Mouse (Mus musculus) erythroid progenitor cell, adult 5-6 weeks (primary cell): ENCODE data around the gene Yipf2. TPM values are rescaled to one million over a fixed set of nuclear protein-coding genes. Genes with fewer than 3 reads are reported as not detected.
"Not testable (repeated sequence)": the region's sequence is repeated elsewhere in the genome, so short reads cannot be mapped to it uniquely, and the experiment has no call there.

ENCODE experiments used
- ATAC-seq: replicated peaks from 2 replicates; pipeline ENCODE4 v1.8.0; 2016; ENCODE audit warnings: moderate number of reproducible peaks, mild to moderate bottlenecking, moderate TSS enrichment, inconsistent platforms; ENCODE audit not compliant: poor library complexity, low FRiP score, severe bottlenecking
- total RNA-seq, 2 experiments: library from RNA; stranded (forward) in 1 of 2; stranded (reverse) in 1 of 2; fragments of 150-400 nt in 1 of 2; fragments of 186-747, 209-891 nt in 1 of 2; gene quantifications; 2 replicates each; pipeline versions ENCODE4 v1.2.3 to v1.2.4; 2015 to 2017; ENCODE audit warnings: low replicate concordance in 2 of 2

Yipf2 gene
- total RNA-seq, 2 experiments from 2014 or later: 1.5 to 1.7 TPM

DNA sequence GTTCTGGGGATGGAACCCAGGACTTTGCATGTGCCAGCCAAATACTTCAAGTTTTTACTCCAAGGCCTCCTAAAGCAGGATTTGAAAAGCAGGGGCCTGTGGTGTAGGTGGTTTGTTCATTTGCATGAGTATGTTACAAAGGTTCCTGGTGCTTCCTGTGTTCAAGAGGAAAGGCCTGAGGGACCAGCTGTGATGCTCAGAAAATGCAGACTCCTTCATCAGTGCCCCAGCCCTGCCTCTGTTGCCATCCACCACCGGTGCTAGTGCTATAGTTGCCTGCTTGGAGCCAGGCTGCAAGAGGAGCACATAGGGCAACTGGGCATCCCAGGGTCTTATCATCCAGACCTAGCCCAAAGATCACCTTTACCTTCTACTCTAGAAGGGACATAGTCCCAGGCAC is 26.1 kb downstream of the Yipf2 start:
- no peak for ATAC-seq

DNA sequence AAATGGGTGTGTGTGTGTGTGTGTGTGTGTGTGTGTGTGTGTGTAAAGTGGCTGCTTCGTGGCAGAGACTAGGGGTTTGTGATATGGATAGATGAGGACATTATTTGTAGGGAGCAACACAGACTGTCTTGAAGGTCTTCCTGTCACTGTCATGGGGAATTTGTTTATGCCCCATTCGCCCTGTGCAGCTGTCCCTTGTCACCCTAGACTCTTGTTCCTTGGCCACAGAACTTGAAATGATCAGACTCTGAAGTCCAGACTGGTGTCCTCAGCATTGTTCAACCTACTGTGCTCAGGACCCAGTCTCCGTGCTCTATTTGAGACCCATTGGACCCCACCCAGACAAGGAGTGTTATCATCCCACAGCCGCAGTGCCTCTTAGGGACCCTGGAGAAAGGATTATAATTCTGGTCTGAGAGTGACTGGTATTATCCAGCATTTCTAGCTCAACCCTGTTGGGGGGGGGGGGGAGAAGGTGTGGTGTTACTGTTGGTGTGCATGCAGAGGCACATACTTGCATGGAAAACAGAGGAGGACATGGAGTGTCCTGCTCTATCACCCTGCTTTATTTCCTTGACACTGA is 27.5 kb downstream of the Yipf2 start:
- peak; percentile 40; the same call in 1 of the 2 replicates for ATAC-seq

DNA sequence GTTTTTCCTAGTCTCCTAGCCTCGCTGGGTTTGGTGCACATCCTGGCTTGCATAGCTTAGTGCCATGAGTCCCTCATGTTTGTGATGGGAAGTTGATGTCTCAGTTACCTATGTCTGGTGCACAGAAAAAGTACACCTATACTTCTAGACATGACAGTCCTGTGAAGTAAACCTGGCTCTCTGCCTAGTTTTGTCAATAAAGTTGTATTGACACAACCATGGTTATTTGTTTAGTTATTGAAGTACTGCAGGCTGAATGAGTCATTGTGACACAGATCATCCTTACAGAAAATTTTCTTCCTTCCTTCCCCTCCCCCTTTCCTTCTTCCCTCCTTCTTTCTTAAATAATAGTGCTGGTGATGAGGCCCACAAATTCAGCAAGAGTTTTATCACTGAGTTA is 28.2 kb downstream of the Yipf2 start:
- ATAC-seq: no peak

DNA sequence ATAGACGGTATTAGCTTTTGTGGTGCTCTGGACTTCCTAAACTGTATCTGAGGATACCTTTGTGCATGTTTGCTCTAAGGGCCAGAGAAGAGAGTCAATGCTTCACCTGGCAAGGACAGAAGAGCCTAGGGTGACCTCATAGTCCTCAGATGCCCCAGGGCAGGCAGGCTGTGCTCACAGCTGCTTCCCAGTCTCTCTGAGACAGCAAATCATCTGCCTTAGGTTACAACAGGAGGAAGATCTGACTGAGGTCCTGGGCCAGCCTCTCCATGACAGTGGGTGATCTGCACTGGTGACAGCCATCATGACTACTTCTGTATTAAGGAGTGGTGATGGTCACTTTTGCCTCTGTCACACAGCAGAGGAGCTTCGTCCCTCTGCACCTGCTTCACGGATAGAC is 33.5 kb downstream of the Yipf2 start:
- no peak for ATAC-seq

DNA sequence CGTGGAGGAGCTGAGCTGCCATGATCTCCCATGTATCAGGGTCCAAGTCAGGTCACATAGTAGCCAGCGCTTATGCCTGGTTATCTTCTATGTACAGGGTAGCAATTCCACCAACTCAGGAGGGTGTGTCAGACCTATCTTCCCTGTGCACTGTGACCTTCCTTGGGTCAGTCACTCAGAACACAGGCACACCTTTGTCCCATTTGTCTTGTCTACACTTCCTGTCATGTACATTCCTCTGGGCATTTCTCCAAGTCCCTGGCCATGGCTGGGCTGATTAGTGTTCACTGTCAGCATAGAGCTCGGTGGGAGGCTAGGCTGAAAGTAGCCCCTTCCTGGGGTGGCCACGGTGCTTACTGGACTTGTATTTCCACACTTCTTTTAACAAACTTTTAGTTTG is 34.3 kb downstream of the Yipf2 start:
- ATAC-seq: peak; percentile 88

DNA sequence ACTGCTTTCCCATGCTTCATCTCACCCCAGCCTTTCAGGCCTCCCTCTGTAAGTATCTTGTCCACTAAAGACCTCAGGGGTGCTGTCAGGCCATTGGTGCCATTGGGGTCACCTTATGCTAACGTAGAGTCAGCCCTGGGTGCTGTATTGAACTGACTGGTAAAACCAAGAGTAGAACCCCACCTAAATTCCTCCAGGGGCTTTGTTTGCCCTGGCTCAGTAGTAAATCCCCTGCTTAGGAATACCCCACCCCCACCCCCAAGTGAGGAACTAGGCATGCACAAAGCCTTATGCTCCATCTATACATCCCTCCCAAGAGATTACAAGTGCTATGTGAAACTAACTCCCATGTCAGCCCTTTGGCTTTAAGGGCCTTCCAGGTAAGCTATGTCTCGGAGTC is 35.1 kb downstream of the Yipf2 start:
- 0 out of 2 replicates have a peak, but pooled peaks have one; percentile 0 for ATAC-seq

DNA sequence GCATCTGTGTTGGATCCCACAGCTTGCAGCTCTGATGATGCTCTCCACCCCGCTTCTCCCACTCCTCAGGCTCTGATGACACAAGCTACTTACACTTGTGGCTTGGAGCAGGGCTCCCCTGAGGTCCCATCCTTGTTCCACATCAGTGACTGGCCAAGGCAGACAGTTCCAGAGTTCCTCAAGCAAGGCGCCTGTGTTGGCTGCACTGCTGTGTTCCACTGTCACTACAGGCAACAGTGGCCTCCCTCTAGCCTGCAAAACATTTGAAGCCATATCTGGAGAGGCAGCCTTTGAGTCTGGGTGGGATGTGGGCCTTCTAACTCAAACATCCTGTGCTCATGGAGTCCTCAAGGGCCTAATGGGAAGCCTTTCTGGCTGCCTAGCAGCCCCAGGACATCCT is 35.6 kb downstream of the Yipf2 start:
- ATAC-seq: no peak

DNA sequence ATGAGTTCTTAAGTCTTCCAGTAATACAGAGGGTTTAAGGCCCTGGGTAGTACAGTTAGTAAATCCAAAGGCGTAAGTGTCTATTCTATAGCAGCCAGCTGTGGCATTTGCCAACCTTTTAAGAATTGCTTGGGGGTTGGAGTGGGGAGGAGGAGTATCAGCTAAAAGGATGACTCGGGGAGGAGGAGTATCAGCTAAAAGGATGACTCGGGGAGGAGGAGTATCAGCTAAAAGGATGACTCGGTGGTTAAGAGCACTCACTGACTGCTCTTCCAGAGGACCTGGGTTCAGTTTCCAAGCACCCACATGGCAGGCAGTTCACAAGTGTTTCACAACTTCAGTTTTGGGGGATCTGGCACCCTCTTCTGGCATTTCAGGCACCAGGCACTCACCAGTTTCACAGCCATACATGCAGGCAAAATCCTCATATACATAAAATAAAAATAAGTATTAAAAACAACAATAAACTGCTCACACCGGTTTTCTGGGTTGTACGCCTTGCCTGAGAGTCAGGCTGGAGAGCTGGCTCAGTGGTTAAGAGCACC is 37.4 kb downstream of the Yipf2 start:
- peak; percentile 69 for ATAC-seq

DNA sequence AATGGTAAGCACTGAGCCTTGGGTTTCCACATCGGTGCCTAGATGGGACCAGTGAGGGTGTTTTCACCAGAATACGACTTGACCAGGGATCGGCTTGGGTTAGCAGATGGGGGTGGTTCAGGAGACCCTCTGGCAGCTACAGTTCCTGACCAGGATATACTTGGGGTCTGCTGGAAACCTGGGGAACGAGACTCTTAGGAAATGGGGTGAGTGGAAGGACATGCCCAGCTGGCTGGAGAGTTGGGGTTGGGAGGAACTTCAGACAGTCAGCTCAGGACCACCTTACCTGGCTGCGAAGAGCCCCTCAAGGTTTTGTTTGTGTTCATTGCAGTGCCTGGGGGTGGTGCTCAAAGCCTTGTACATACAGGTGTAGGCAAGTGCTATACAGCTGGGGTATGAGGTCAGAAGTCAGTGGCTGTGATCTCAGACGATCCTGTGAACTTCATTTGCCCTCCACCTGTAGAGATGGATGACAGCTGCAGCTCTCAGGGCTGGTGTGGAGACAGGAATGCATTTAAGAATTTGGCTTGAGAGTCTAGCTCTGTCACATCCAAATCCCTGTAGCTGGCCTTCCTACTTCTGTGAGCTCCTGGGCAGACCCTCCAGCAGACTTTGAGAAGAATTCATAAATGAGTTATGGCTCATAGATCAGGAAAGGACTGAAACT is 38.9 kb downstream of the Yipf2 start:
- no peak for ATAC-seq

DNA sequence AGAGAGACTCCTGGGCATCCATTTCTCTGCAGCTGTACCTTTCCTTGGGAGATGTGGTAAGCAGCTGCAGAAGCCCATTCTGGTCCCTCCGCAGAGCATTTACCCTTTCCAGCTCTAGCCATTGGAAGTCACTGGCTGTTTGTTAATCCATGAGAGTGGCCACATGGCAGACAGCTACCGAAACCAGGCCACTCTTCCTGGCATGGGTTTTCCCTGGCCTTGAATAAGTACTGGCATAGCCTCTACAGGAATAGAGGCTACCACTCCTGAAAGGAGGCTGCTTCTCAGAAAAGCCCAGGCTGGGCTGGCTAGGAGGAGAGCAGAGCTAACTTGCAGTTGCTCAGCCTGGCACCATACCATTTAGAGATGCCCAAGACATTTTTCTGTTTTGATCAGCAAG is 41.6 kb downstream of the Yipf2 start:
- ATAC-seq: no peak

DNA sequence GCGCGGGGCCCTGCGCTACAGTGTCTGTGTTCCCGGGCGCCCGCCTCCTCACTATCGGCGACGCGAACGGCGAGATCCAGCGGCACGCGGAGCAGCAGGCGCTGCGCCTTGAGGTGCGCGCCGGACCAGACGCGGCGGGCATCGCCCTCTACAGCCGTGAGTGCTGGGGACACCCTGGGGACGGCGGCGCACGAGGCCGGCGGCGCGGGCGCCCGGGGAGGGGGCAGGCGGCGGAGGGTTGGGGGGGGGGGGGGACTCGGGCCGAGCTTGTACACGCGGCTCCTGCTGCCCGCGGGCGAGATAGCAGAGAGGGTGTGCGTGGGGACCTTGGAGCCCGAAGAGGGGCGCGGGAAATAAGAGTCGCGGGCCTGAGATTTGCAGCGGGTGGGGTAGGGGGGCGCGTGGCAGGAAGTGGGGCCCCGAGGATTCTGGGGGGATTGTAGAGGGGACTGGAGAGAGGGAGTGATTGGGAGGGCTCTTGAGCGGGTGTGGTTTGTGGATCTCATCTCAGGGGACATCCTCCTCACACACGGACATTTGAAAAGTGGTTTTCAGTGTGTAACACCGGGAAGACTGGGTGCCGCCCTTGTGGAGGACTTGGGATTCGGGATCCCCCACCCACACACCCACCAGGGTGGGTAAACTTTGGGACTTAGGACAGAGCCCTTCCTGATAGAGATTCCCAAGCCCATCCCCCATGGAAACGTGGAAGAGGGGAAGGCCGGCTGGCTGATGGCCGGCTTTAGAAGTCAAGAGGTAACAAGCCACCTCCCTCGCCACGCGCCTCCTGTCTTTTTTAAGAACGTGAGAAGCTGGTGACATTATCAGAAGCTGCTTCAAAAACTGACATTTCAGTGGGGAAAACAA is 45.3 kb downstream of the Yipf2 start:
- peak; percentile 22; the same call in 1 of the 2 replicates for ATAC-seq

DNA sequence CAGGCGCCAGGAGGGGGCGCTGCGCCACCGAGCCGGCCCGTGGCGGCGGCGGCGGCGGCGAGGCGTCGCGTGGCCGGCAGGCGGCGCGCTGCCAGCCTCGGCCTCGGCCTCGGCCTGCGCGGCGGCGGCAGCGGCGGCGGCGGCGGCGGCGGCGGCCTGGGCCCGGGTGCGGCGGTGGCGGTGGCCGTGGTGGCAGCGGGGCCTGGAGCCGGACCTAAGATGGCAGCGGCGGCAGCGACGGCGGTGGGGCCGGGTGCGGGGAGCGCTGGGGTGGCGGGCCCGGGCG is 45.9 kb downstream of the Yipf2 start, which contains the start of gene Carm1:
Carm1 (plus strand) TSS at position 106 of the 286 bp plus-strand sequence.
- ATAC-seq: no peak

DNA sequence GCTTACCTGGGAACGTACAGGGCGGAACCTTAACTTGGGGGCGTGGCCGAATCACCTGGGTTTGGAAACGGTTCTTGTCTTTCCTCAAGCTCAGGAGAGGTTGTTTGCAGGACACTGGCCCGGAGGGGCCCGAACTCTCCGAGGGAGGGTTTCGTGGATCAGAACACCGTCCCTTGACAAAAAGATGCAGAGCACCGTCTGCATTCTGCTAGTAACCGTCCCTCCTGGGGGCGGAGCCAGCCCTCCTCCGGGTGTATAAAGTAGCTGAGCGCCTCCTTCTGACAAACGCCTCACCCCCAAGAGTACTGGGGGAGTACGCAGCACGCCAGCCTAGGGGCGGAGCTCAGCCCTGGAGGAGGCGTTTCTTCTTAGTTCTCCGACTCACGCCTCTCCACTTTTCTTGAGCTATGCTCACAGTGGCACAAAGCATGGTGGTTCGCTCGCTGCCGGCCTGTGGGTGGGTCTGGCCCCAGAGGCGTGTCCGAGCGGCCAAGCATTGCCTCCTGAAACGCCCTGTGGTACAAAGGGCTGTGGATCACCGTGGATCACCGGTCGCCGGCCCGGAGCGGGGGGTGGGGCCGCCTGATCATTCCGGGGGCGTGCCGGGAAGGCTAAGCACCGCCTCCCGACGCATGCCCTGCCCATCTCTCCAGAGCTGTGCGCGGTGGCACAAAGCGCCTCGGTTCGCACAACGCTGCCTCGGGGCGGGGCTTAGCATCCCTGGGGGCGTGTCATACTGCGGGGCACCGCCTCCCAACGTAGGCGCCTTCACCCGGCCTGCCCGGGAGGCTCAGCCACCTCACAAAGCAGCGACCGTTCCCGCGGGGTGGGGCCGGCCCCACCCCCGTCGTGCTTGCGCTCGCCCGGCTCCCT is 46.5 kb downstream of the Yipf2 start:
- peak; percentile 87 for ATAC-seq

DNA sequence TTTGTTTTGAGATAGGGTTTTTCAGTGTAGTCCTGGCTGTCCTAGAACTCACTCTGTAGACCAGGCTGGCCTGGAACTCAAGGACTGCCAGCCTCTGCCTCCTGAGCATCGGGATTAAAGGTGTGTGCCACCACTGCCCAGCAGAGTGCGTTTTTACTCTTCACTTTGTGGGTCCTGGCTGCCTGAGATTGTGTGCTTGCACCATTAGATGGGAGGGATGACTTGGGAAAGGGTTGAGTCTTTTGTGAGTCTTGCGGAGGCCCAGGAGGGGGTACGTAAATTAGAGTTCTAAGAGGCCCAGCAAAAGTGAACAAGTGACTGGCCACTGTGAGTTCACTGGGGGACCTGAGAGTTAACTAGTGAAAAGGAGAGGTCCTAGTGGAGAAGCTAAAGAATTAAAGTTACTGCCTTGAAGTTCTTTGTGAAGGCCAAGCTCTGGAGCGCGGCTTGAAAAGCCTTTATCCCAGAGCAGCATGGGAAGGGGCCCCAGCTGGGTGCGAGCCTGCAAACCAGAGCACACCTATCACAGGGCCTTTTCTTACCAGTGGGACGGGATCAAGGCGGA is 47.2 kb downstream of the Yipf2 start:
- no peak; the same call in 1 of the 2 replicates for ATAC-seq

DNA sequence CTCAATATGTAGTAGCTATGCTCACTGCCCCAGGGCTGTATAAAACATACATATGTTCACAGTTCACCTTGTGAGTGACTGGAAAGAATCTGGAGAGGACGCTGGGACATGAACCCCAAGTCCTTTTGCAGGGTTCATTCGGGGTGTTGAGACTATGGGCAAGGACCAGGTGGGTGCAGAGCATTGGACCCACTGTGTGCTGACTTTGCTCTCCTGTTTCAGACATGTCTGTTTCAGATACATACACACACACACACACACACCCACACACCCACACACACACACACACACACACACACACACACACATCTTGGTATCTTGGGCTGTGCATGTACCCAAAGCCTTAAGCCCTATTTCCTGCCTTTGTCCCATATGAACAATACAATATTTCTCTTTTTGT is 50.6 kb downstream of the Yipf2 start:
- not testable (repeated sequence) for ATAC-seq

DNA sequence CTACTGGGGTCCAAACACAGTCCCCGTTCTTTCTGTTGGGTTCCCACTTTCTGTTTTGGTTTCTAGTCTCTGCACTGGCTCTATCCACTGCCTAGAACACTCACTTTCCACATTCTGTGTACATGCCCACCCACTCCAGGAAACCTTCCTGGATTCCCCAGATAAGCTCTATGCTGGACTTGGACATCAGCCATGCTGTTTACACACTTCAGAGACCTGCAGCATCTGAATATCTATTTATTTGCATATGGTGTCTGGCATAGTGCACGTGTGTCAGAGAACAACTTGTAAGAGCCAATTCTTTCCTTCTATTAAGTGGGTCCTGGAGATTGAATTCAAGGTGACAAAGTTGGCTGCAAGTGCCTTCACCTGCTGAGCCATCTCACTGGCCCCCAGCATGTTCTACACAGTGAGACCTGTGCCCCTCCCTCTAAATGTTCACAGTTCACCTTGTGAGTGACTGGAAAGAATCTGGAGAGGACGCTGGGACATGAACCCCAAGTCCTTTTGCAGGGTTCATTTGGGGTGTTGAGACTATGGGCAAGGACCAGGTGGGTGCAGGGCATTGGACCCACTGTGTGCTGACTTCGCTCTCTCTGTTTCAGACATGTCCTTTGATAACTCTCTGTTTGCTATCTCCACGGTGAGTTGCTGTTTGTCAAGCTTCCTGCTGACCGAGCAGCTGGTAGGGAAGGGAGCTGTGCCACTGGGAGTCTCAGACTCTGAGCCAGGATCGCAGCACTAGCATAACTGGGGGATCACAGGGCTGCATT is 52.5 kb downstream of the Yipf2 start:
- no peak; the same call in 1 of the 2 replicates for ATAC-seq
